Mouse (Mus musculus) neural tube, embryonic 11.5 days (tissue): ENCODE data around the gene Ccdc9. TPM values are rescaled to one million over a fixed set of nuclear protein-coding genes. Genes with fewer than 3 reads are reported as not detected.

Source experiments
- ATAC-seq: fragments of 200-750 bp; cut with Nextera tagmentation; 2 replicates; pipeline ENCODE4 v1.8.0; 2017; ENCODE audit warnings: moderate number of reproducible peaks, mild to moderate bottlenecking, moderate TSS enrichment, moderate library complexity; ENCODE audit not compliant: insufficient read depth, low FRiP score, low TSS enrichment
- DNase-seq: peaks from one replicate; pipeline ENCODE4 v3.0.0-alpha.2; 2015; ENCODE audit warnings: low spot score
- H3K27ac ChIP-seq: fragments of 300-500 bp; sonication (generic); 2 replicates; pipeline ENCODE4 v1.5.1; 2014; ENCODE audit warnings: low read depth, mild to moderate bottlenecking, low read length
- H3K27me3 ChIP-seq: fragments of 300-500 bp; sonication (generic); 2 replicates; pipeline ENCODE4 v1.6.1; 2014; ENCODE audit warnings: mild to moderate bottlenecking, low read length, mixed read lengths; ENCODE audit not compliant: control insufficient read depth, insufficient read depth
- H3K36me3 ChIP-seq: fragments of 300-500 bp; sonication (generic); 2 replicates; pipeline ENCODE4 v1.6.1; 2014; ENCODE audit warnings: mild to moderate bottlenecking, low read length, moderate library complexity, mixed read lengths; ENCODE audit not compliant: control insufficient read depth, insufficient read depth
- H3K4me1 ChIP-seq: fragments of 300-500 bp; sonication (generic); 2 replicates; pipeline ENCODE4 v1.6.1; 2014; ENCODE audit warnings: low read length, mixed read lengths; ENCODE audit not compliant: control insufficient read depth, insufficient read depth
- H3K4me2 ChIP-seq: fragments of 300-500 bp; sonication (generic); 2 replicates; pipeline ENCODE4 v1.6.1; 2014; ENCODE audit warnings: low read depth, mild to moderate bottlenecking, moderate library complexity
- H3K4me3 ChIP-seq: fragments of 300-500 bp; sonication (generic); 2 replicates; pipeline ENCODE4 v1.5.1; 2014; ENCODE audit warnings: low read depth, low read length
- H3K9ac ChIP-seq: fragments of 300-500 bp; sonication (generic); 2 replicates; pipeline ENCODE4 v1.6.1; 2014; ENCODE audit warnings: mild to moderate bottlenecking, low read length
- H3K9me3 ChIP-seq: fragments of 300-500 bp; sonication (generic); 2 replicates; pipeline ENCODE4 v1.6.1; 2016; ENCODE audit warnings: low read length; ENCODE audit not compliant: control insufficient read depth
- WGBS: fragments of 180-500 bp; shearing (Covaris S2); extraction: QIAGEN DNeasy Blood & Tissue Kit; methylation state at CpG from one replicate; pipeline ENCODE4 v1.1.7; 2014; 5-methylcytosine and 5-hydroxymethylcytosine counted together
- polyA plus RNA-seq: library from polyadenylated mRNA; unstranded; fragments of >200 nt; fragmentation: Nextera tagmentation; extraction: Ambion mirVana; gene quantifications from 2 replicates; pipeline ENCODE4 v1.2.1, GENCODE M21; 2014

Ccdc9 gene
- polyA plus RNA-seq, 1 experiment from 2014 or later, result 19.6 TPM

GRCm38 (mm10) chr7:16229869-16230268 is 56.7 kb downstream of the Ccdc9 start:
- no peak overlapping the region for H3K27ac ChIP-seq
- no peak for ATAC-seq
- H3K9ac ChIP-seq, result no peak overlapping the region
- DNase-seq, result no peak
- H3K4me2 ChIP-seq, result no peak overlapping the region
- no peaks in the 10 kb centered on the region for H3K36me3 ChIP-seq
- H3K4me3 ChIP-seq, result no peak overlapping the region
- WGBS, result 51% methylated on average over 5 of the region's 5 CpGs
- no peaks in the 10 kb centered on the region for H3K4me1 ChIP-seq
- H3K9me3 ChIP-seq, result peaks cover 6% of the 10 kb centered on the region; the same call in 1 of the 2 replicates
- no peaks in the 10 kb centered on the region for H3K27me3 ChIP-seq

Other genes starting within 250 kb of the Ccdc9 start
- 7.5 and 8.7 TPM in 2 replicates for gene Bicra, start 238.9 kb downstream of the Ccdc9 start, polyA plus RNA-seq
- gene Zfp541, start 225.0 kb downstream of the Ccdc9 start, polyA plus RNA-seq, result 0.08 TPM in 1 of 2 replicates, not detected in the other
- 175 and 184 TPM in 2 replicates for gene Napa, start 188.3 kb downstream of the Ccdc9 start, polyA plus RNA-seq
- gene Kptn, start 166.9 kb downstream of the Ccdc9 start, polyA plus RNA-seq, result 21.1 and 22.8 TPM in 2 replicates
- gene Slc8a2, start 157.0 kb downstream of the Ccdc9 start, polyA plus RNA-seq, result 0.95 and 1.0 TPM in 2 replicates
- gene Meis3, start 111.7 kb downstream of the Ccdc9 start, polyA plus RNA-seq, result 171 and 196 TPM in 2 replicates
- gene Dhx34, start 64.8 kb downstream of the Ccdc9 start, polyA plus RNA-seq, result 11.9 and 12.1 TPM in 2 replicates
- 0.07 TPM in 1 of 2 replicates, not detected in the other for gene C5ar2, start 42.6 kb downstream of the Ccdc9 start, polyA plus RNA-seq
- 2.1 and 2.3 TPM in 2 replicates for gene C5ar1, start 27.3 kb downstream of the Ccdc9 start, polyA plus RNA-seq
- 12.7 and 13.8 TPM in 2 replicates for gene Inafm1, start 13.2 kb downstream of the Ccdc9 start, polyA plus RNA-seq
- gene Bbc3, start 21.6 kb upstream of the Ccdc9 start, polyA plus RNA-seq, result 8.4 and 11.9 TPM in 2 replicates
- 384 and 394 TPM in 2 replicates for gene Sae1, start 101.0 kb upstream of the Ccdc9 start, polyA plus RNA-seq
- 16.5 and 17.3 TPM in 2 replicates for gene Zc3h4, start 114.1 kb upstream of the Ccdc9 start, polyA plus RNA-seq
- gene Tmem160, start 166.0 kb upstream of the Ccdc9 start, polyA plus RNA-seq, result 57.2 and 59.6 TPM in 2 replicates
- gene Npas1, start 190.9 kb upstream of the Ccdc9 start, polyA plus RNA-seq, result 0.45 and 0.68 TPM in 2 replicates